Mouse (Mus musculus): ENCODE measurements at regions not wholly inside any gene's neighbourhood (a gene's known extent, or its start where the extent isn't known, plus 50 kb on each side); places are given as distances from the start of the nearest gene placed in this dataset.

GRCm38 (mm10) chr13:60019291-60020174 lies 157.6 kb downstream of the Gas1 start:
- TF ChIP-seq EP300 (IDR thresholded peaks at IDR 0.05; ENCODE audit: insufficient read depth, low read depth, low read length) (no peak), CTCF (IDR thresholded peaks at IDR 0.05) (no peak)

All from heart, adult 2 months (tissue).